Mouse (Mus musculus): ENCODE results near the gene 2410004P03Rik.

- TF ChIP-seq CTCF (IDR thresholded peaks at IDR 0.05; ENCODE audit: borderline replicate concordance, extremely low read depth, insufficient read depth, insufficient read length) (no peak), POLR2A (IDR thresholded peaks at IDR 0.05; ENCODE audit: borderline replicate concordance, extremely low read depth, insufficient read depth, insufficient read length, poor library complexity, severe bottlenecking) (no peak)
Measured at GRCm38 (mm10) chr12:17048979-17049612, 37.6 kb upstream of the 2410004P03Rik start.
